Mouse (Mus musculus) erythroblast, embryonic 14.5 days (primary cell): Measurements from ENCODE around the gene 2810006K23Rik.

Experiments
- GATA1 ChIP-seq: IDR thresholded peaks from 2 replicates; pipeline ENCODE4 v1.6.1; 2012; ENCODE audit warnings: low read length, inconsistent platforms, mixed read lengths
- TAL1 ChIP-seq: IDR thresholded peaks from 3 replicates; pipeline ENCODE4 v1.6.1; 2012; ENCODE audit warnings: low read length, inconsistent platforms, mixed read lengths

DNA sequence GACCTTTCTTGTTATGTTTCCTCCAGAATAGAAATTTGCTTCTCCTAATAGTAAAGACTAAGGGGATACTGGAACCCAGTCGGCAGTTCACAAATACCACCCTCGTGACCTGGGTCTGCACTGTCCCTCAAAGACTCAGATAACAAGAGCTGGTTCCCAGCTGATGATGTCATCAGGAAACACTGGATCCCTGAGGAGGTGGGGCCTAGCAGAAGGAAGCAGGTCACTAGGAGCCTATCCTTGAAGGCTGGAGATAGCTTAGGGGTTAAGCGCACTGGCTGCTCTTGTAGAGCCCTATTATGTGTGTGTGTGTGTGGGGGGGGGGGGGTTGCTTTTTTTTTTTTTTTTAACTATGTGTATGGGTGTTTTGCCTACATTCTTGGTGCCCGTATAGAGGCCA is 27.8 kb upstream of the 2810006K23Rik start:
- TF ChIP-seq GATA1 (no peak), TAL1 (no peak)
